Mouse (Mus musculus): ENCODE data around the gene Hyal3. TPM values are rescaled to one million over a fixed set of nuclear protein-coding genes. Genes with fewer than 3 reads are reported as not detected.
"Not testable (repeated sequence)": the region's sequence is repeated elsewhere in the genome, so short reads cannot be mapped to it uniquely, and the experiment has no call there.

Hyal3 gene
- total RNA-seq, 2 experiments from 2014 or later = 0.18 to 1.5 TPM

DNA sequence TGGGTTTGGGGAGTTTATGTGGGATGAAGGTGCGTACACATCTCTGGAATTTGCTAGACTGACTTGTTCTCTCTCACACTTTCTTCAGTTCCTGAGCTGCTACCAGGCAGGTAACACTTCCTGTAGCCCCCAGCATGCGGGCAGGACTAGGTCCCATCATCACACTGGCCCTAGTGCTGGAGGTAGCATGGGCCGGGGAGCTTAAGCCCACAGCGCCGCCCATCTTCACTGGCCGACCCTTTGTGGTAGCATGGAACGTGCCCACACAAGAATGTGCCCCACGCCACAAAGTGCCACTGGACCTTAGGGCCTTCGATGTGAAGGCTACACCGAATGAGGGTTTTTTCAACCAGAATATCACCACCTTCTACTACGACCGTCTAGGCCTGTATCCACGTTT is 10.6 kb upstream of the Hyal3 start:
- ATAC-seq (ENCODE audit: poor library complexity, severe bottlenecking) = no peak

DNA sequence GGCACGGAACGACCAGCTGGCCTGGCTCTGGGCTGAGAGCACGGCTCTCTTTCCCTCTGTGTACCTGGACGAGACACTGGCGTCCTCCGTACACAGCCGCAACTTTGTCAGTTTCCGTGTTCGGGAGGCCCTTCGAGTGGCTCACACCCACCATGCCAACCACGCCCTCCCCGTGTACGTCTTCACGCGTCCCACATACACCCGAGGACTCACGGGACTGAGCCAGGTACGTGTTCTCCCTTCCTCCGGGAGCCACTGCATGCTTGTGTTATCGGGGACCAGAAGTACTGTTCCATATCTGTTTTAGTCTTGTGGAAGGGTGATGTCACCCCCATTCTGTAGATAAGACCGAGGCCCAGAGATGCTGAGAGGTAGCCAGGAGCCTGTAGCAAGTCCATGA is 9.8 kb upstream of the Hyal3 start:
- ATAC-seq (ENCODE audit: poor library complexity, severe bottlenecking) = no peak

DNA sequence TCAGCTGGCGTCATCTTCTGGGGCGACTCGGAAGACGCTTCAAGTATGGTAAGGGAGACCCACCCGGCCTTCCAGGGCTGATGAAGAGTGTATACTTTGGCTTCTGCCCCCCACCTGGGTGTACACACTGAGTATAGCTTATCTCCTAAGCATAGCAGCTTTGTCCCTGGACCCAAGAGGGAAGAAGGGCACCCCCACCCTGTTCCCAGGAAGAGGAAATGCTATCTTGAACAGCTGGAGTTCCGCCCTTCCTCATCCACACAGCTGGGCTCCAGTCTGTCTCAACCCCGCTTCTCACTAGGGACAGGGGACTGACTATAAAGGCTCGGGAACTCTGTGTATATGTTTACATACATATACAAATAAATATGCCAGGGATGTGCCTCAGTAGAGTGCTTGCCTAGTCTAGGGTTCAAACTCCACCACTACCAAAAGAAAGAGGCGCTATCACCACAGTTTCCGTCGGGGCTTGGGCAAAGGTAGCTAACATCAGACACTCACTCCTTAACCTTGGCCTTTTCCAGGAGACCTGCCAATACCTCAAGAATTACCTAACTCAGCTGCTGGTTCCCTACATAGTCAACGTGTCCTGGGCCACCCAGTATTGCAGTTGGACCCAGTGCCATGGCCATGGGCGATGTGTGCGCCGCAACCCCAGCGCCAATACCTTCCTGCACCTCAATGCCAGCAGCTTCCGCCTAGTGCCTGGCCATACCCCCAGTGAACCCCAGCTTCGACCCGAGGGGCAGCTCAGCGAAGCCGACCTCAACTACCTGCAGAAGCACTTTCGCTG is 8.9 kb upstream of the Hyal3 start:
- no peak for ATAC-seq (ENCODE audit: poor library complexity, severe bottlenecking)

DNA sequence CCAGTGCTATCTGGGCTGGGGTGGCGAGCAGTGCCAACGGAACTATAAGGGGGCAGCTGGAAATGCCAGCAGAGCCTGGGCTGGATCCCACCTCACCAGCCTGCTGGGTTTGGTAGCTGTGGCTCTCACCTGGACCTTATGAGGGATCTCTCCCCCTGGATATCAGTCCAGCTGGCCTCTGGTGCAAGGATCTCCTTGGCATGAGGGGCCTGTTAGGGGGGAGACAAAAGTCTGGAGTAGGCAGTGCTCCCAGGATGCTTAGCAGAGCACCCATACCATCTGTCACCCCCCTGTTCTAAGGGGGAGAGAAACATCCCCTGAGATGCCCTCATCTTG is 8.3 kb upstream of the Hyal3 start:
- ATAC-seq (ENCODE audit: poor library complexity, severe bottlenecking) = no peak

DNA sequence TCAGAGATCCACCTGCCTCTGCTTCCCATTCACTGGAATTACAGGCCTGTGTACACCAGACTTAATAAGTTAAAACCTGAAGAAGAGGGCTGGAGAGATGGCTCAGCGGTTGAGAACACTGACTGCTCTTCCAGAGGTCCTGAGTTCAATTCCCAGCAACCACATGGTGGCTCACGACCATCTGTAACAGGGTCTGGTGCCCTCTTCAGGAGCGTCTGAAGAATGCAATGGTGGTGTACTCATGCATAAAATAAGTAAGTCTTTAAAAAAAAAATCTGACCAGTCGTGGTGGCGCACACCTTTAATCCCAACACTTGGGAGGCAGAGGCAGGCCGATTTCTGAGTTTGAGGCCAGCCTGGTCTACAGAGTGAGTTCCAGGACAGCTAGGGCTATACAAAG is 6.8 kb upstream of the Hyal3 start:
- not testable (repeated sequence) for ATAC-seq (ENCODE audit: poor library complexity, severe bottlenecking)

DNA sequence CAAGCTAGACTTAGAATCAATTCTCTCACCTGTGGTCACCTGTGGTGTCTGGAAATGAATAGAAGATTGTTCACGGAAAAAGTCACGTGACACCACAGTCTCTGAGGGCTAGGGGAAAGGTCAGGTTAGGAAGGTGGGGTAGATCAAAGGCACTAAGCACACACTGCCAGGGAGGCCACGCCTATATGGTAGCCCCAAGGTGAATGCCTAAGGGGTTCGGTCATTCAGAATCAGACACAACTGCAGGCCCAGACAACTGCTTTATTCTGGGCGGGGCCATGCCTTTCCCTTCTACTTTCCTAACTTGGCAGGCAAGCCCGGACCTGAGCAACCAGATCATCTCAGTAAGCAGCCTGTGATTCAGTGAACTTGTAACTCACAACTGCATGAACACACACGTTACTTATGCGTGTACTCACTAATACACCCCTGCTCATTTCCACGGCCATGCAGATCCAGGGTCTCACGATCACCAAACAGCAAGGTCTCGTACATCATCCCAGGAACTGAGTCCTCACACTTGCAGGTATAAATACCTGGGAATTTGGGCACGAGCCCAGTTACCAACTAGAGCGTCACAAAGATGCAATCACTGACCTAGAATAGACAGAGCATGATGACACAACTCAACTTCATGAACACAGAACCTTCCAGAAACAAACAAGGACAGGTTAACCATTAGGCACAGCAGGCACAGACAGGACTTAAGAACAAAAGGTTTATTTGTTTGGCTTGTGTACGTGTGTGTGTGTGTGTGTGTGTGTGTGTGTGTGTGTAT is 4.8 kb upstream of the Hyal3 start:
- no peak for ATAC-seq (ENCODE audit: poor library complexity, severe bottlenecking)

DNA sequence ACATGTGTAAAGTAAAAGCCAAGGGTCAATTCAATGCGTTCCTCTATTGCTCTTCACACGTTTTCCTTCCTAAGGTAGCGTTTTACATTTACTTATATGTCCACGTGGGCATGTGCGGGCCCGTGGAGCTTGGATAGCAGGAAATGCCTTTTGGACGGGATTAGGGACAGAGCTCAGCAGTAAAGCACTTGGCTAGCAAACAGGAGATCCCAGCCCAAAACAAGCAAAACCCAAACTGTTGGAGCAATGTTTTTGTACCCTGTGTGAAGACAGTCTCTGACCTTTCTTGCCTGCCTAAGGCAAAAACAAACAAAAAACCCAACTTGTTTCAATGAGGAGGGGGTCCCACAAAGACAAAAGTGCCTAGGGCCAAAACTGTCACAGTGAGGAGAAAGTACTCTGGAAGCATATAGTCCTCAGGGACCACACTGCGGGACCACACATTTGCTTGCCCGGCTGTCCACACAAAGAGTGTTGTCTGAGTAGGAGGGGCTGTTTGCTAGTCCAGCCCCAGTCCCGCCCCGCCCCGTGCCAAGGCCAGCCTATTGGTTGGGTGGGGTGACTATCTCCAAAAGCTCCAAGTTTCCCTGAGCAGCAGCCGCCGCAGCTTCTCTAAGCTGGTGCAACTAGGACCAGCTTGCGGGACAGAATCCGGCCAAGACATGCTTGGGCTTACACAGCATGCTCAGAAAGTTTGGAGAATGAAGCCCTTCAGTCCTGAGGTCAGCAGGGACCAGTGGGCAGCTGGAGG is 4.1 kb upstream of the Hyal3 start, which contains the start of gene Hyal1:
Gene Hyal1 (plus strand): TSS at position 571 of the 751 bp plus-strand sequence.
- ATAC-seq (ENCODE audit: poor library complexity, severe bottlenecking) = peak; percentile 46

DNA sequence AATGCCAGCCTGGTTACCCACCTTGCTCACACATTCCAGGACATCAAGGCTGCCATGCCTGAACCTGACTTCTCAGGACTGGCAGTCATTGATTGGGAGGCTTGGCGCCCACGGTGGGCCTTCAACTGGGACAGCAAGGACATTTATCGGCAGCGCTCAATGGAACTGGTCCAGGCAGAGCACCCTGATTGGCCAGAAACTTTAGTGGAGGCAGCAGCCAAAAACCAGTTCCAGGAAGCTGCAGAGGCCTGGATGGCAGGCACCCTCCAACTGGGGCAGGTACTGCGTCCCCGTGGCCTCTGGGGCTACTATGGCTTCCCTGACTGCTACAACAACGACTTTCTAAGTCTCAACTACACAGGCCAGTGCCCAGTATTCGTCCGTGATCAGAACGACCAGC is 2.7 kb upstream of the Hyal3 start:
- ATAC-seq (ENCODE audit: poor library complexity, severe bottlenecking) = no peak

DNA sequence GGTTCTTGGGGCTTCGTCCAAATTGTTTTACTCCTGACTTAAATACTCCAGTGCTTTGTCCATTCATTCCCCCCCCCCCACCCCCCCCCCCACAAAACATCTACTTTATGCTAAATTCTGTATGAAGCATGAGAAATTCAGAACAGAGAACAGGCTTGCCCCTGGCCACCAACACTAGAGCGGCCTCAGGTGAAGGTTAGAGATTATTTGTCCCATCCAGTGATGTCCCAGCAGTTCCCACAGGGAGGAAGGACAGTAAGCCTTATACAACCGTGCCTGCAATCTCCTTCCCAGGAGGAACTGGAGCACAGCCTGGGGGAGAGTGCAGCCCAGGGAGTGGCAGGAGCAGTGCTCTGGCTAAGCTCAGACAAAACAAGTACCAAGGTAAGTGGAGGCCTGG is 2.0 kb upstream of the Hyal3 start, which contains the start of gene Naa80:
Gene Naa80 (plus strand): TSS at position 301 of the 400 bp plus-strand sequence.
- ATAC-seq (ENCODE audit: poor library complexity, severe bottlenecking) = no peak

DNA sequence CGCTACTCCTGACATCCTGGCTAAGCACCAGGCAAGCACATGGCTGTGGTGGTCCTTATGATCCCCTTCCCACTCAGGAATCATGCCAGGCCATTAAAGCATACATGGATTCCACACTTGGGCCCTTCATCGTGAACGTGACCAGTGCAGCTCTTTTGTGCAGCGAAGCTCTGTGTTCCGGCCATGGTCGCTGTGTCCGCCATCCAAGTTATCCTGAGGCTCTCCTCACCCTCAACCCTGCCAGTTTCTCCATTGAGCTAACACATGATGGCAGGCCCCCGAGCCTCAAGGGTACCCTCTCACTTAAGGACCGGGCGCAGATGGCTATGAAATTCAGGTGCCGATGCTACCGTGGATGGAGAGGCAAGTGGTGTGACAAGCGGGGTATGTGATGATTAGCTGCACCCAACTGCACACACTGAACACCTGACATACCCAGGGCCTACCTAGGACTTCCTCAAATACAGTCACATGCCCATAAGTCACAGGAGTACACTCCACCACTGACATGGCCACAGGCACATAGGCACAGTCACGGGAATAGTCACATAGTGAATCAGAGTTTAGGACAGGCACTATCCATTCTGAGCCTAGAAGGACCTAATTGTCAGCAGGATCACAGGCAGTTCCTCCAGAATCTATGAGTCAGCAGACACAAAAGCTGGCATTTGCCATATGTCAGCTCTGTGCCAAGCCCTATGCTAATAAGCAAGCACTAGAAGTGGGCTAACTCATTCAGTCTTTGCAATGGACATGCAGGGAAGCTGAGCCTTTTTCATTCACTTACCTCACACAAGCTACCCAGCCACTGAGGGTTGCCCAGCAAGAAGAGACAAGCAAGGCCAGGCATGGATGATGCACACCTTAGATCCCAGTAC is 1.4 kb upstream of the Hyal3 start:
- ATAC-seq (ENCODE audit: poor library complexity, severe bottlenecking) = no peak

DNA sequence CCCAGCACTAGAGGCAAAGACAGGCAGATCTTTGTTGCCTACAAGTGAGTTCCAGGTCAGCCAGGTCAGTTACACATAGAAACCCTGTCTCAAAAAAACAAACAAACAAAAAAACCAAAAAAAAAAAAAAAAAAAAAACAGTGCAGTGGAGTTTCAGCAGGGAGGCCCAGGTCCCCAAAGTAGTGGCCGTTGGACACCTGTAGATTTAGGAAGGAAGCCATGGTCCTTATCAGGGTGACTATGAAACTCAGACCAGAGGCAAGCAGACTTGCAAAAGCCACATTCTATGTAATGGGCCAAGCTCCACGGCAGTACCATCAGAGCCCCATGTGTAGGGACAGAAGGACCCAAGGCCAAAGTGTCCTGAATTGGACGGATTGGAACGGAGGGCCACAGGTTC is 966 bp downstream of the Hyal3 start:
- no peak for ATAC-seq (ENCODE audit: poor library complexity, severe bottlenecking)

DNA sequence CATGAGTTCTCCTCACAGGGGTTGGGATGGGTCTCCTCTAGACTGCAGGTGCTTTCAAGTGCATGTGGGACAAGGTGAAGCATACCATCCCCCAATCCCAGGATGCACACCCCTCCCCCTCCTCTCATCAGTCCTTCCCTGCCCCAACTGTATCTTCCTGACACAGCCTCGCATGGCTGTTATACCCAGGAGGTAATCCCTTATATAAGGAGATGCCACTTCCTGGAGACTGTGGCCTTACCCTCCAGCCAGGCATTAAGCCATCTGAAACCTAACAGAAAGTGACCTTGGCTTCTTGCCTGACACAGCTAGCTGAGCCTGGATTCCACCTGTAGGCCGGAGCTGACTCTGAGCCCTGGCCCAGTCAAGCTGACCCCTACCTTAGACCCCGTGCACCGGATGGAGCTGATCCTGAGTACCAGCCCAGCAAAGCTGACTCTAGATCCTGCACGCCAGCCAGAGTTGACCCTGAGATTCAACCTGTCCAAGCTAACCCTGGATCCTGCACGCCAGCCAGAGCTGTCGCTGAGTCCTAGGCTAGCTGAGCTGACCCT is 2.0 kb downstream of the Hyal3 start:
- no peak for ATAC-seq (ENCODE audit: poor library complexity, severe bottlenecking)

DNA sequence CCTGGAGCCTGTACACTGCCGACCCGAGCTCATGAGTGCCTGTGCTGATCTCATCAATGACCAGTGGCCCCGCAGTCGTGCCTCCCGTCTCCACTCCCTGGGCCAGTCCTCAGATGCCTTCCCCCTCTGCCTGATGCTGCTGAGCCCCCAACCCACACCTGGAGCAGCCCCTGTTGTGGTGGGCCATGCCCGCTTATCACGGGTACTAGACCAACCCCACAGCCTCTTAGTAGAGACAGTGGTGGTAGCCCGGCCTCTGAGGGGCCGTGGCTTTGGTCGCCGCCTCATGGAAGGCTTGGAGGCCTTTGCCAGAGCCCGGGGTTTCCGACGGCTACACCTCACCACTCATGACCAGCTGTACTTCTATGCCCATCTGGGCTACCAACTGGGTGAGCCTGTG is 2.6 kb downstream of the Hyal3 start:
- no peak for ATAC-seq (ENCODE audit: poor library complexity, severe bottlenecking)

DNA sequence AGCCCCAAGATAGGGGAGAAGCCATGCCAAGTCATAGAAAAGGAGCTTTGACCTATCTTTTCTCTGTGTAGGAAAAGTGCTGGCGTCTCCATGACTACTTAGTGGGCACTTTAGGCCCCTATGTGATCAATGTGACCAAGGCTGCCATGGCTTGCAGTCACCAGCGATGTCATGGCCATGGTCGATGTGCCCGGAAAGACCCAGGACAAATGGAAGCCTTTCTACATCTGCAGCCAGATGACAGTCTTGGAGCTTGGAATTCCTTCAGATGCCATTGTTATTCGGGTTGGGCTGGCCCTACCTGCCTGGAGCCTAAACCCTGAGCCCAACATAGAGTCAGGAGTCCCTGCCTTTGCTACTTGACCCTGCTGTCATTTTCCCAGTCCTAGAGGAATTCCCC is 5.9 kb downstream of the Hyal3 start:
- ATAC-seq (ENCODE audit: poor library complexity, severe bottlenecking) = no peak

DNA sequence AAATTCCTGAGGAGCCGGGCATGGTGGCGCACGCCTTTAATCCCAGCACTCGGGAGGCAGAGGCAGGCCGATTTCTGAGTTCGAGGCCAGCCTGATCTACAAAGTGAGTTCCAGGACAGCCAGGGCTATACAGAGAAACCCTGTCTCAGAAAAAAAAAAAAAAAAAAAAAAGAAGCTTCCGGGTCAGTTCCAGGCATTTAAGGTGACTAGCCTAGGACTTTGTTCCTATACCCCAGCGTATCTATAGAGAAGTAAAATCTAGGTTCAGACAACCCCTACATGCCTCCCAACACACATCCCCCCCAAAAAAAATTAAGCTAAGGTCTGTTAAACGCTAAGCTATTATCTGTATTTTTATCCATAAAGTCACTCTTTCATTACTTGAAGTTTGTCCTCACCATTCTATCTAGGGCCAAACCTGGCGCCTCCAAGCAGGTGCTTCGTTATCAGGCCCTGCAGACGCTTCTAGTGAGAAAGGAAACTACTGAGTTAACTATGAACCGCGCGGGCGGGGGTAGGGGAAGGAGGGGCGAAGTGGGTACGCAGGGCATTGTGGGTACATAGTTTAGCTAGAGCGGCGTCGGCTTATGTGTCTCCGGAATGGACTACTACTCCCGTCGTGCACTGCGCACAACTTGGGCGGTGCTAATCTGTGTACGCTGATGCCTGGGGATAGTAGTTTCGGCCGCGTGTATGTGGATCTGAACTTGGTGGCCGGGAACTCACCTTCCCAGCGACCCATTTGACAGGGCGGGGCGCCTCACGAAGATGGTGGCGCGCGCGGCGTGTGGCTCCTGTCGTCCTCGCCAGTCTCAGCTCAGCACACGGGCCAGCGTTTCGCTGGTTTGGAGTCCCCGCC is 6.6 kb downstream of the Hyal3 start, which contains the start of gene Ifrd2:
Gene Ifrd2 (plus strand): TSS at position 669 of the 859 bp plus-strand sequence.
- peak; percentile 97 for ATAC-seq (ENCODE audit: poor library complexity, severe bottlenecking)

DNA sequence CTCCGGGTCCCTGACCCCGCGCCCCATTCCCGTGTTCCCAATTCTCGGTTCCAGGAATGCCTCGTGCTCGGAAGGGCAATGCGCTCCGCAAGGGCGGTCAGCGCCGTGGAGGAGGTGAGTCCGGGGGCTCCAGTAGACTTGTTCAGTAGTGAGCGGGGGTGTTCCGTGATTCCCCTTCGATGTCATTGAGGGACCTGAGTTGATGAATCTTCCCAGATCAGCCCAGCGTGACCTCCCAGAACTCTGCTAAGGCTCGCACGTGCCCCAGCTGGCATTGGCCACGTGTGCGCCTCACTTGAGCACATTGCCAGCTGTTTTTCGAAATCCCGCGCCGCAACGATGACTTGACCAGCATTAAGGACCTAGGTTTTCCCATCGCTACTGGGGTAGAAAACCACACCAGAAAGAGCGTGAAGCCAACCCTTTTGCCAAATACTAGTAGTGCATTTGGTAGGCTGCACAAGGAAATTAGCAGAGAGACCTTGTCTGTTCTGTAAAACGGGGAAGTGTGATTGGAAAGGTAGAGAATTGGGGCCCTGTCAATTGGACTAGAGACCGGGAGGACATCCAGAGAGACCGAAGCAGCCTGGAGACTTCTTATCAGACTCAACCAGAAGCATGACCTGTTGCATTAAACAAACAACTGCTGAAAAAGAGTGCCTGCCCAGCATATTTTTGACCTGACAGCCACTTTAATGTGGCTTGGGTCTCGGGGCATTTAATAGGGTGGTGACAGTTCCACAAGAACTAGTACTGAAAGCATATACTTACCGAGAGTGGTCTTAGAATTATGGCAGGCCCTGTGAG is 7.4 kb downstream of the Hyal3 start:
- ATAC-seq (ENCODE audit: poor library complexity, severe bottlenecking) = peak; percentile 7; the same call in 1 of the 2 replicates

DNA sequence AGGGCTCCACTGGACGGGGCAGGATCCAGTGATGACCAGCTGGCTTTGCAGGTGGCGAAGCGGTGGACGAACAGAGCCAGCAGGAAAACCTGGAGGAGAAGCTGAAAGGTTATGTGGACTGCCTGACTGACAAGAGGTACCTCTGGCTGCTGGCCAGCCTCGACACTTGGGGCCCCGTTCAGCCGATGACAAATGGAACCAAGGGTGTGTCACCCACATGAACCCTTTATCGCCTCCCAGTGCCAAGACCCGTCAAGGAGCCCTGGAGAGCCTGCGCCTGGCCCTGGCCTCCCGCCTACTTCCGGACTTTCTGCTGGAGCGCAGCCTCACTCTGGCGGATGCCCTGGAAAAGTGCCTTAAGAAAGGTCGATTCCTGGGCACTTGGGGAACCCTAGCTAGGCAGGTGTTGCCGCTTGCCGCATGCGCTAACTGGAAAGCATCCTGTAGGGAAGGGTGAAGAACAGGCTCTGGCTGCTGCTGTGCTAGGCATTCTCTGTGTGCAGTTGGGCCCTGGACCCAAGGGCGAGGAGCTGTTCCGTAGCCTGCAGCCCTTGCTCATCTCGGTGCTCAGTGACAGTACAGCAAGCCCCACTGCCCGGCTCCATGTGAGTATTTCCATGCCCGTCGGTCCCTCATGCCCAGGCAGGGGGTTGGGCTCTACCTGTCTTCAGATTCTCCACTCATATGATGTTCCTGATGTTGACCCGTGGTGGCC is 9.6 kb downstream of the Hyal3 start:
- no peak for ATAC-seq (ENCODE audit: poor library complexity, severe bottlenecking)

DNA sequence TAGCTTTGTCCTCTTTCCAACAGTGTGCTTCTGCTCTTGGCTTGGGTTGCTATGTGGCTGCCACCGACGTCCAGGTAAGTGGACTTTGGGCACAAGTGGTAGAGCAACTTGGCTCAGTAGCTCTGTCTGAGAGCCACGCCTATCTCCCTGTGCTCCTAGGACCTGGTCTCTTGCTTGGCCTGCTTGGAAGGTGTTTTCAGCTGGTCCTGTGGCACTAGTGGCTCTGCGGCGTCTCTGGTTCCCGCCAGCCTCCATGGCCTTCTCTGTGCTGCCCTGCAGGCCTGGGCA is 10.1 kb downstream of the Hyal3 start:
- ATAC-seq (ENCODE audit: poor library complexity, severe bottlenecking) = no peak
